Mouse (Mus musculus) activated CD4-positive, CD25-positive, alpha-beta regulatory T cell, adult 9 weeks (primary cell): ENCODE data around the gene Mylk4. TPM values are rescaled to one million over a fixed set of nuclear protein-coding genes. Genes with fewer than 3 reads are reported as not detected.

ENCODE experiments used
- polyA plus RNA-seq: library from polyadenylated mRNA; unstranded; fragments of 100-300 nt; shearing (Covaris generic); gene quantifications from one replicate; pipeline ENCODE4 v1.2.1, GENCODE M21; 2017

Mylk4 gene
- polyA plus RNA-seq = not detected

GRCm38 (mm10) chr13:32783816-32784215 is at the start of gene Mylk4:
Gene Mylk4, minus strand, starts transcription at chr13:32783954.

DNA sequence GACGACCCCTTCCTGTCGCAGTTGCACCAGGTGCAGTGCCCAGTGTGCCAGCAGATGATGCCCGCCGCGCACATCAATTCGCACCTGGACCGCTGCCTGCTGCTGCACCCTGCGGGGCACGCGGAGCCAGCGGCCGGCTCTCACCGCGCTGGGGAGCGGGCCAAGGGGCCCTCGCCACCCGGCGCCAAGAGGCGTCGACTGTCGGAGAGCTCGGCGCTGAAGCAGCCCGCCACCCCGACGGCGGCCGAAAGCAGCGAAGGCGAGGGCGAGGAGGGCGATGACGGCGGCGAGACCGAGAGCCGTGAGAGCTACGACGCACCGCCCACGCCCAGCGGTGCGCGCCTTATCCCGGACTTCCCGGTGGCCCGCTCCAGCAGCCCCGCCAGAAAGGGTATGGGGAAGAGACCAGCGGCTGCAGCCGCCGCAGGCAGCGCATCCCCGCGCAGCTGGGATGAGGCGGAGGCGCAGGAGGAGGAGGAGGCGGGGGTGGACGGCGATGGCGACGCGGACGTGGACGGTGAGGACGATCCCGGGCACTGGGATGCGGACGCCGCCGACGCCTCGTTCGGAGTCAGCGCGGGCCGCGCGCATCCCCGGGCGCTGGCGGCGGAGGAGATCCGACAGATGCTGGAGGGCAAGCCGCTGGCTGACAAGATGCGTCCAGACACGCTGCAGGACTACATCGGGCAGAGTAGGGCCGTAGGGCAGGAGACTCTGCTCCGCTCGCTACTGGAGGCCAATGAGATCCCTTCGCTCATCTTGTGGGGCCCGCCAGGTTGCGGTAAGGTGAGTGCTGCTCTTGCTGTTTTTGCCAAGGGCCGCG is 18.7 kb upstream of the Mylk4 start, which contains the start of gene D930007J09Rik:
D930007J09Rik (minus strand) TSS at position 591 of the 823 bp plus-strand sequence.

DNA sequence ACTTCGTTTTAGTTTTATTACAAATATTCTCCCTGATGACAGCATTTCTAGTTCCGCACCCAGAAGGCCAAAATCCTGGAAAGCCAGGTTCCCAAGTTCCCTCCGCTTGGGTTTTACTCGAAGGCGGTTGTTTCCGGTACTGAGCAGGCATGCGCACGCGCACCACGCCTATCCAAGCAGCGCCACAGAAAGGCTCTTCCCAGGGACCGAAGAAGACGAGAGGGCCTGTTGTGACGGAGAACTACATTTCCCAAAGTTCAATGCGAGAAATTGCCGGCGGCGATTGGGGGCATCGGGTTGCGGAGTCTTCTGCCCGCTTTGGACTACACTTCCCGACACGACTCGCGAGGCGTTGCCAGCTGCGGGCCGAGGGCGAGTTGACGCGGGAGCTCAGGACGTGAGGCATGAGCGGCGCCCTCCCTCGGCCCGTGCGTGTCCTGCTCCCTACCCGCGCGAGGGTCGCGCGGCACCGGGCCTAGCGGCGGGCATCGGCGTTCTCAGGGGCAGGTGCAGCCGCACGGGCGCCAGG is 18.0 kb upstream of the Mylk4 start, which contains the start of gene Wrnip1:
Wrnip1 (plus strand) TSS at position 346 of the 529 bp plus-strand sequence.

Other genes with a start within 250 kb of the Mylk4 start
- gene Wrnip1, start 18.1 kb upstream of the Mylk4 start, polyA plus RNA-seq = 12.5 TPM
- gene D930007J09Rik, start 18.9 kb upstream of the Mylk4 start, polyA plus RNA-seq = not detected
- gene Serpinb1a, start 67.2 kb upstream of the Mylk4 start, polyA plus RNA-seq = 5.7 TPM
- not detected for gene Serpinb1c, start 114.3 kb upstream of the Mylk4 start, polyA plus RNA-seq
- gene Serpinb6b, start 181.3 kb upstream of the Mylk4 start, polyA plus RNA-seq = 27.4 TPM
- 33.8 TPM for gene Serpinb9, start 219.3 kb upstream of the Mylk4 start, polyA plus RNA-seq
- gene Serpinb9b, start 243.5 kb upstream of the Mylk4 start, polyA plus RNA-seq = not detected